Mouse (Mus musculus) MN1 (cell line): ENCODE results near the gene Orc1.

Experiments
- DNase-seq: peaks from one replicate; pipeline ENCODE4 v3.0.0-alpha.2; 2016; ENCODE audit warnings: low spot score

The Orc1 gene

GRCm38 (mm10) chr4:108578840-108579742 is at the start of gene Orc1, which contains the start of gene Prpf38a:
Gene Orc1 (plus strand): TSS chr4:108579423.
Gene Prpf38a (minus strand): TSS chr4:108579336.
- peak; percentile 94 for DNase-seq

- DNase-seq, result no peak
Measured at GRCm38 (mm10) chr4:108539701-108540100, 39.5 kb upstream of the Orc1 start.

- peak; percentile 45 for DNase-seq
Measured at GRCm38 (mm10) chr4:108565026-108565425, 14.2 kb upstream of the Orc1 start.

- DNase-seq, result no peak
Measured at GRCm38 (mm10) chr4:108572644-108573043, 6.6 kb upstream of the Orc1 start.

- DNase-seq, result peak; percentile 18
Measured at GRCm38 (mm10) chr4:108579743-108580411, 654 bp downstream of the Orc1 start.

- DNase-seq, result no peak
Measured at GRCm38 (mm10) chr4:108593376-108593775, 14.2 kb downstream of the Orc1 start.

- DNase-seq, result no peak
Measured at GRCm38 (mm10) chr4:108595785-108596184, 16.6 kb downstream of the Orc1 start.

- no peak for DNase-seq
Measured at GRCm38 (mm10) chr4:108598306-108598705, 19.1 kb downstream of the Orc1 start.

GRCm38 (mm10) chr4:108601870-108602269 is 22.6 kb downstream of the Orc1 start:
- DNase-seq, result no peak

- no peak for DNase-seq
Measured at GRCm38 (mm10) chr4:108608651-108609050, 29.4 kb downstream of the Orc1 start.

- no peak for DNase-seq
Measured at GRCm38 (mm10) chr4:108610935-108611334, 31.7 kb downstream of the Orc1 start.

GRCm38 (mm10) chr4:108618586-108618985 is 39.4 kb downstream of the Orc1 start:
- DNase-seq, result no peak

GRCm38 (mm10) chr4:108619165-108619564 is 39.9 kb downstream of the Orc1 start:
- peak; percentile 29 for DNase-seq

- peak; percentile 89 for DNase-seq
Measured at GRCm38 (mm10) chr4:108619587-108620341, 40.5 kb downstream of the Orc1 start, which contains the start of gene Cc2d1b. Gene Cc2d1b (plus strand): TSS chr4:108619940.

- DNase-seq, result peak; percentile 7
Measured at GRCm38 (mm10) chr4:108620536-108620935, 41.3 kb downstream of the Orc1 start.

- no peak for DNase-seq
Measured at GRCm38 (mm10) chr4:108621504-108621903, 42.3 kb downstream of the Orc1 start.

GRCm38 (mm10) chr4:108627066-108627465 is 47.8 kb downstream of the Orc1 start:
- DNase-seq, result no peak

GRCm38 (mm10) chr4:108629363-108629880 is 50.2 kb downstream of the Orc1 start:
- DNase-seq, result no peak

GRCm38 (mm10) chr4:108630096-108630495 is 50.9 kb downstream of the Orc1 start:
- DNase-seq, result no peak

- no peak for DNase-seq
Measured at GRCm38 (mm10) chr4:108631616-108632015, 52.4 kb downstream of the Orc1 start.

GRCm38 (mm10) chr4:108633703-108634102 is 54.5 kb downstream of the Orc1 start:
- DNase-seq, result no peak

GRCm38 (mm10) chr4:108634696-108635095 is 55.5 kb downstream of the Orc1 start:
- no peak for DNase-seq
